Mouse (Mus musculus) erythroblast, adult 5-6 weeks (primary cell): ENCODE data around the gene Ccdc158. TPM values are rescaled to one million over a fixed set of nuclear protein-coding genes. Genes with fewer than 3 reads are reported as not detected.

Experiments used
- ATAC-seq: replicated peaks from 2 replicates; pipeline ENCODE4 v1.8.0; 2016; ENCODE audit warnings: moderate number of reproducible peaks, mild to moderate bottlenecking, moderate TSS enrichment, inconsistent platforms; ENCODE audit not compliant: poor library complexity, low FRiP score, severe bottlenecking
- total RNA-seq, 2 experiments: library from RNA; stranded (forward) in 1 of 2; stranded (reverse) in 1 of 2; fragments of 150-400 nt in 1 of 2; fragments of 200-764, 138-1000 nt in 1 of 2; gene quantifications; 2 replicates each; pipeline versions ENCODE4 v1.2.3 to v1.2.4; 2015 to 2017; ENCODE audit warnings: low replicate concordance in 2 of 2

The Ccdc158 gene
- total RNA-seq, 2 experiments from 2014 or later, result 0.77 TPM; not detected in 1

GRCm38 (mm10) chr5:92692206-92693007, 17.3 kb upstream of the Ccdc158 start:
- ATAC-seq, result no peak

DNA sequence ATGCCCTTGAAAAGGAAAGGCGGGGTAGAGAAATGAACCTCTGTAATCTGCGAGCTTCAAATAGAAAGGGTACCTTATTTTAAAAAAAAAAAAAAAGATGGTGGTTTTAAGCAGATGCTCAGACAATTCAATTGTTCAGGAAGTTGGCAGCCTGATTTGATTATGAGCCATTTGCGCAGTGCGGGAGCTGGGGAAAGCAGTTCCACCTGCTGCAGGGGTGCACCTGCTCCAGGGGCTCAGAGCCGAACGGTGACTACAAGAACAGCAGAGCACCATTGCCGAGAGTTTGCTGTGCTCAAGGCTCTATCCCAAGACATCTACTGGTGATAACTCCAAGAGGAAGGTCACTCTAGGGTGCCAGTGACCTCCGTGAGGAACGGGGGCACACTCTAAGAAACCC, 13.5 kb upstream of the Ccdc158 start:
- no peak for ATAC-seq

GRCm38 (mm10) chr5:92688124-92688523, 13.1 kb upstream of the Ccdc158 start:
- no peak for ATAC-seq

DNA sequence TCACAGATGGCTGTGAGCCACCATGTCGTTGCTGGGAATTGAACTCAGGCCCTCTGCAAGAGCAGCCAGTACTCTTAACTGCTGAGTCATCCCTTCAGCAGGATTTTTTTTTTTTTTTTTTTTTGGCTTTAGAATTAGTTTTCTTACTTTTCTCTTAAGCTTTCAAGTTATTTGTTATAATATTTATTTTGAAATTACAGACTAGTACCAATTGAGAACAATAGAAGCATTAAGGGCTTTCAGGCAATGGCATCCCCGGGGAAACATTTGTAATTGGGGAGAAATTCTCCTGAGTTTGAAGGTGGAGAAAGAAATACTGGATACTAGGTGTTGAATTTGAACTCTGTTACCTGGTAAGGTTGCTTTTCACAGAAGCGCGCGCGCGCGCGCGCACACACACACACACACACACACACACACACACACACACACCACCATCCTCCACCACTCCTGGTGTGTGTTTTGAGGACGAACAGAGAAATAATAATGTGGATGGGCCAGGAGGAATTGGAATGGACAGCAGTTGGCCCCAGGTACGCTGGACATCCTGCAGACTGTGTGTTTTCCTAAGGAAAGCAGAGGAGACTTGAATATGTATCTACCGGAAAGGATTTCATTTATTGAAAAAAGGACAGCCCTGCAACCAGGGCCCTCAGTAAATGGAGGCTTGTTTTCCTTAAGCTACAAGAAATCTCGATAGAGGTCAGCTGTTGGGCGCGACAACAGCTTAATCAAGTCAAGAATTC, 9.8 kb upstream of the Ccdc158 start:
- no peak for ATAC-seq

DNA sequence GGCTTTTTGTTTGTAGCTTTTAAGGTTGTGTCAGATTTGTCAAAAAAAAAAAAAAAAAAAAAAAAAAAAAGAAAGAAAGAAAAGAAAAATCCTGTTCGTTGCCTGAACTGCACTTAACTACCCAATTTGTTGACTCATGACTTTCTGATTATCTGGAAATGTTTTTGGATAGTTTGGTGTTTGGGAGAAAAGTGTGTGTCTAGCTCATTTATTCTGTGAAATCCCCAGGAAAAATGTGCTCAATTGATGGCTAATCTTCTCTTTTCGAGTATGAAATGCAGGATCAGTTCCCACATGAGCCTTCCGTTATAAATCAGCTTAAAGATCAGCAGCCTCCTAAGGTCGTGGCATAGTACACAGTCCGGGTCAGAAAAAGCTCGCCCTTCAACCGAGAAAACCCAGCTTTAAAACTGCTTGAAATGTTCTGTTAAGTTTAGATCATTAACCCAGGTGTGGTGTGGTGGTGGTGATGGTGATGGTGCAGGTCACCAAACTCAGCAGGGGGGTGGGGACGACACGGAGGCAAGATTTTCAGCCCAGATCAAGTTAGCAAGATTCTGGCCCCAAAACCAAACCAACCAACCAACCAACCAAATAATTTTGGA, 8.9 kb upstream of the Ccdc158 start:
- ATAC-seq, result no peak

- no peak for ATAC-seq
Measured at GRCm38 (mm10) chr5:92683351-92683807, 8.3 kb upstream of the Ccdc158 start, which contains the start of gene Shroom3. TSS of gene Shroom3 (plus strand) at chr5:92683435.

- no peak for ATAC-seq
Measured at GRCm38 (mm10) chr5:92682621-92683348, 7.7 kb upstream of the Ccdc158 start.

DNA sequence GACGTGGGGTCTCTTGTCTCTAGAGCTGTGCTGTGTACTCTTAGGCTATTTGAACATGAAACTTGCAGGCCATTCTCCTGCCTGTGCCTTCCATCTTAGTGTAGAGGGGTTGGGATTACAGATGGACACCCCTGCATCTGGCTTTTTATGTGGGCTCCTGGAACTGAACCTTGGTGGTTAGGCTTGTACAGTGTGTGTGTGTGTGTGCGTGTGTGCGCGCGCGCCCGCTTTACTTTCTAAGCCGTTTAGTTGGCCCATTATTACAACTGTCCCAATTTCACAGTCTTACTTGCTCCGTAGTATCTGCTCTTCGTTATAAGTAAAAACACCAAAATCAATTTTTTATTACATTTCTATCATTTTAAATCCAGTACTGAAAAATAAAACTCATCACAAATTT, 6.8 kb upstream of the Ccdc158 start:
- no peak for ATAC-seq

DNA sequence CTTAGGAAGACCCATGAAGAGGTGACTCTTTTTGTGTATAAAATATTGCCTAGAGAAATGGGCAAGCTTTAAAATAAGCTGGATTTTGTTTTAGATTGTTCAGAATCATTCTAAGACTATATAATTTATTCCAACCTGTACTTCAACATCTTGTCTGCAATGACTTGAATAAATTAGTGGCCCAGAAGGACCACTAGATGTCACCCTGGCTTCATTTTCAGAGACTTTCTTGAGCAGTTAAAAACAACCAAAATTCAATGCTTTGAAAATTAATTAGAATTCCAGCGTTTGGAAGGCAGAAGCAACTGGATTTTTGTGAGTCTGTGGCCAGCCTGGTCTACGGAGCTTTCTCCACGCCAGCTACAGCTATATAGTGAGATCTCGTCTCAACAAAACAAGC, 4.4 kb upstream of the Ccdc158 start:
- no peak for ATAC-seq

GRCm38 (mm10) chr5:92675574-92675920, 476 bp upstream of the Ccdc158 start:
- no peak for ATAC-seq

GRCm38 (mm10) chr5:92666860-92667259, 8.2 kb downstream of the Ccdc158 start:
- no peak for ATAC-seq

GRCm38 (mm10) chr5:92664321-92664720, 10.8 kb downstream of the Ccdc158 start:
- ATAC-seq, result no peak

- no peak for ATAC-seq
Measured at GRCm38 (mm10) chr5:92656256-92656655, 18.8 kb downstream of the Ccdc158 start.

- ATAC-seq, result no peak
Measured at GRCm38 (mm10) chr5:92640861-92641260, 34.2 kb downstream of the Ccdc158 start.

GRCm38 (mm10) chr5:92635891-92636290, 39.2 kb downstream of the Ccdc158 start:
- no peak for ATAC-seq

- ATAC-seq, result no peak
Measured at GRCm38 (mm10) chr5:92634916-92635315, 40.2 kb downstream of the Ccdc158 start.

DNA sequence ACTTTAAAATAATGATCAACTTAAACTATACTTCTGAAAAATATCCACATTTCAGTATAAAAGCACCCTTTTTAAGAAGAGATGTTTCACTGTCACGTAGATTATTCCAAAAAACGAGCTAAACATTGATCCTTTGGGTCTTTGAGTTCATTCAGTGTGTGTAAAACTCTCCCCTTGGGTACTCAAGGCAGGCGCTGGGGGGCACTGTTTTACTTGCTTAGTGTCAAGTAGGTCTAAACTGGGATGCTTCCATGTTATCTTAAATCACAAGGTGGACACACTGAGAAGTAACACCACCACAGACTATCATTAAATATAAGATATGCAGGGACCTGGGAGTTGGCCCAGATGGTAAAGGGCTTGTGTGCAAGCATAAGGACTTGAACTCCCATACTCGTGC, 41.5 kb downstream of the Ccdc158 start:
- no peak for ATAC-seq

GRCm38 (mm10) chr5:92627896-92628295, 47.2 kb downstream of the Ccdc158 start:
- ATAC-seq, result no peak

DNA sequence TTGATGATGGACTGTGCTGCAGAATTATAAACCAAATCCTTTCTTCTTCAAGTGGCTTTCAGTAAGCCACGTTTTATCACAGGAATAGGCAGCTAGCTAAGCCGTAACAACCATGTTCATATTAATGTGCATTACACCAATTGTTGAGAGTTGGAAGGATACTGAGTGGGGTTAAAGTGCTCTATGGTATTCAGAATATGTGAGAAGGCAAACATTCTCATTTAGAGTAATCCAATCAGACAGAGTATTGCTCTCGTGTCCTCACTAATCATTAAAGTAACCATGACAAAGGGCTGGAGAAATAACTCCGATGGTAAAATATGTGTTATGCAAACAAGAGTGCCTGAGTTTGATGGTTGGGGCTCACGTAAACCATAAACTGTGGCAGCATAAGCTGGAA, 53.2 kb downstream of the Ccdc158 start:
- no peak for ATAC-seq

DNA sequence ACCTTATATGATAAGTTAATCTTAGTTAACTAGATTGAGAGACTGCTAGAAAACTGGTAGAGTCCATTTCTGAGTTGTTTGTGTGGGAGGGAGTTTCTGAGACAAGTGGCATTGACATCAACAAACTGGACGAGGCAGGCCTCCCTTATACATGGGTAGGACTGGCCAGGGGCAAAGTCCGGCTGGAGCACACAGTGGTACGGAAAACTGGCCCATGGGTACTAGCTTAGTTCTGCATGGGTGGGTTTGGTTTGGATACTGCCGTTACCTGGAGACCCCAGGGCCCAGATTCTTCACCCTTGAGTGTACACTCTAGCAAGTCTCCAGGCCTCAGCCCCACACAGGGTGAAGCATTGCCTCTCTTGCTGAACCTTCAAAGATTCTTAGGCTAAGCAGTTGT, 62.3 kb downstream of the Ccdc158 start:
- no peak for ATAC-seq
